Mouse (Mus musculus): ENCODE results near the gene N4bp3.
"Not testable (repeated sequence)": the region's sequence is repeated elsewhere in the genome, so short reads cannot be mapped to it uniquely, and the experiment has no call there.

N4bp3 gene

DNA sequence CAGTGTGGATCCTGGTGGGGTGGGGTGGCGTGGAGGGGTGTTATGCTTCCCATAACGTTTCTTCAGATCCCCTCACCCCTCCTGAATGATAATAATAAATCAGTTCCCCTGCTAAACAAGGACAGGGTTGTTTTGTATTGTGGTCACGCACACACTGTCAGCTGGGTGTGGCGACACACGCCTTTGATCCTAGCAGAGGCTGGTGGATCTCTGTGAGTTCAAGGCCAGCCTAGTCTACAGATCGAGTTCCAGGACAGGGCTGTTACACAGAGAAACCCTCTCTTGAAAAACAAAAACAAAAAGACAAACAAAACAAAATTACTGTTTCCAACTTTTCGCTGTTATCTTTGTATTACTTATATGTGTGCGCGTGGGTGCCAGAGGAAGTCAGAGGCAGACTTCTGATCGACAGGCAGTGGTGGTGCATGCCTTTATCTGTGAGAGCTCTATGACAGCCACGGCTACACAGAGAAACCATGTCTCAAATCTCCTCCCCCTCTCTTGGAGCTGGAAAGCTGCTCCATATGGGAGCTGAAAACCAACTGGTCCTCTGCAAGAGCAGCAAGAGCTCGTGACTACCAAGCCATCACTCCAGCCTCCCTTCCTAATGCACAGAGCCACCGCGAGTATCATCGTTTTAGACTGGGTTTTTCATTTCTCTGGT is 20.9 kb downstream of the N4bp3 start:
- DNase-seq (ENCODE audit: low read depth, low spot score), result no peak

DNA sequence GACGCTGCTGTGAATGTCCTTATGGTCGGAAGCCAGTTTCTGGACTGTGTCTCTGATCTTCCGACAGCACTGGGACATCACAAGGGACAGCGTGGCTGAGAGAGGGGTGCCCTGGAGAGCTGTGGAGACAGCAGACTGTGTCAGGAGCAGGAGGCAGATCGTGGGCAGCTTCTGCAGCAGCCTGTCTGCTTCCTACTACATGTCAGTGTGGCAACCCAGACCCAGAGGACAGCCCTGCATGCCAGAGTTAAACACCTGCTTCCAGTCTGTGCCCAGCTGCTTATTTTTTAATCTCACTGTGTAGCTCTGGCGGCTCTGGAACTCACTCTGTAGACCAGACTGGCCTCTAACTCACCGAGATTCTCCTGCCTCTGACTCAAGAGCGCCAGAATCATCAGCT is 22.7 kb downstream of the N4bp3 start:
- no peak for DNase-seq (ENCODE audit: low read depth, low spot score)

DNA sequence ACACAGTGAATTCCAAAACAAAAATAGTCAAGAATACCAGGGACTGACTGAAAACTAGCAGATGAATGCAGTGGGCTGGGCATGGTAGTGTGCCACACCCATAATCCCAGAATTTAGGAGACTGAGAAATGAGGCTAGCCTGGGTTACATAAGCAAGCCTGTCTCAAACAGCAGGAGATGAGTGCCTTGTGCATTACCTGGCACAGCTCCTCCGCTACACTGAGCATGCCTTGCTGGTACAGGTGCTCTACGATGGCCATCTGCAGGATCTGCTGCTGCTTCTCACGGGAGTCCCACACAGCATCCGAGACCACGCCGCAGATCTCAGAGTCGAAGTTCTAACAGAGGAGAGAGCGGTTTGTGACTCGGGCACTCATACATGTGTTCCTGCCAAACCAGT is 23.2 kb downstream of the N4bp3 start:
- DNase-seq (ENCODE audit: low read depth, low spot score), result no peak

DNA sequence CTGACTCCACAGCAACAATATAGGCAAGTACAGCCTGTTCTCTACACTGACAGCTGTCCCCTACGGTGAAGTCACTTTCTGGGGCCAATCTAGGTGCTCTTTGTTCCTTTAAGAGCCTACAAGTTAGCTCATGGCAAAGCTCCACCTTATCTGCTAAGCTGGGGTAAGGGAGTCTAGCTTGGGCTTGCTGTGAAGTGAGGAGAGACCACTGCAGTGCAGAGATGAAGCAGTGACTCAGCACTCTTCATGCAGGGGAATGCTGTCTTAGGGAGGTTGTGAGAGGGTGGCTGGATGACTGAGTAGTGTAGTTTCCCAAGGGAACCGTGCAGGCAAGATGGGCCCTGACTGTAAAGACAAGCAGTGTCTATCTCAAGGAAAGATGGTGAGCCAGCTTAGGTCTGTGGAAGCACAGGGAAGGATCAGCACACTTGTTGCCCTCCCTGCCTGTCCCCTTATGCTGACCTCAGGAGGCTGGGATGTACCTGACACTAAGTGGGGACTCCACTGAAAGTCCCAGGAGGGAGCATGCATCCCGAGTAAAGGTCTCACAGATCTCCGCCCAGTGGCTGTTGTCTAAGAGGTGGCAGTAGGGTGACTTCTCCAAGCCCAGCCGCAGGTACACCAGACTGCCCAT is 25.3 kb downstream of the N4bp3 start:
- DNase-seq (ENCODE audit: low read depth, low spot score), result no peak

DNA sequence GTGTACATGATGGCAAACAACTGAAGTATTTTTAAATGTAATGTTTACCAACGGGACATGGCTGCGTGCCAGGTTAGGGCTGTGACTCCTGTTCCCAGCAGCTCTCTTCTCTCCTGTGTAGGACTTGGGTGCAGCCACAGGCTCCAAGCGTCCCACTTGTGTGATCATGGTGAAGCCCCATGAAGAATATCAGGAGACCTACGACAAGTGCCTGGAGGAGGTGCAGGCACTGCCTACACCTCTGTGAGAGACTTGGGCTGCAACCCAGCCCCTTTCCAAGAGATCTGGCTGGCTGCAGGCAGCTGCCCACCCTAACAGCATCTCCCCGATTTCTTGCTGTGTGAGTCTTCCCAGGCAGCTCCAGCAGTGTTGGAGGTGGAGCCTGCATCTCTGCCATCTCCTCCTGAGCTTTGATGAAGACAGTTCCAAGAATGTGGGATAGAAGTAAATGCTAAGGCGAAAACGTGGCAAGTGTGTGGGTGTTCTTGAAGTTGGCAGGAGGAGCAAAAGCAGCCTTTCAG is 27.6 kb downstream of the N4bp3 start:
- no peak for DNase-seq (ENCODE audit: low read depth, low spot score)

DNA sequence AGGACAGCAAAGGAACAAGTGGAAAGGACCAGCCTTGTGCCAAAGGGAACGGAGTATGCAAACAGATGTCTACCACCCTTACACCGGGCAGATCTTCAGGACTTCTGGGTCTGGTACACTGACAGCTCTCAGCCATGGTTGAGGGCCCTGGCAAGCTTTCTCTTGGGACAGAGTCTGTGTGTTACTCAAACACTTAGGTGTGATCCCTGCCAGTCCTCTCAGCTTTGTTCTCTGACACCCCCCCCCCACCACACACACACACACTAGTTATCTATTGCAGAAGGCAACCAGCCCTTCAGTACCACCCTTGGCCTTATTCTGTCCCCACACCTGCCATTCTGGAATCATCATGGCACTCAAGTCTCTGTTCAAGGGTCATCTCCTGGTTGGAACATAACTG is 28.9 kb downstream of the N4bp3 start:
- no peak for DNase-seq (ENCODE audit: low read depth, low spot score)

DNA sequence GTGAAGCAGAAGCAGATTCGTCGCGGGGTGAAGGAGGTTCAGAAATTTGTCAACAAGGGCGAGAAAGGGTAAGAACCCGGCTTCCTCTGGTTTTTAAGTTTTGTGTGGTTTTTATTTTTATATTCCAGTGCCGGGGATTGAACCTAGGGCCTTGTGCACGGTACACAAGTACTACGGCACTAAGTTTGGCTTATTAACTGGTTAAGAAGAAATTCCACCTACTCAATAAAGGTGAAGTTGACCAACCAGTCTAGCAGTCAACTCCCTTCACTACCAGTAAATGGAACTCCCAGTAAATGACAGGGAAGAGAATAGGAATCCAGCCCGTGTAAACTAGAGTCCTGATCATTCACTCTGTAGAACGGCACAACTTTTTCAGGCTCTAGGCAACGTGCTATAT is 30.6 kb downstream of the N4bp3 start:
- no peak for DNase-seq (ENCODE audit: low read depth, low spot score)

DNA sequence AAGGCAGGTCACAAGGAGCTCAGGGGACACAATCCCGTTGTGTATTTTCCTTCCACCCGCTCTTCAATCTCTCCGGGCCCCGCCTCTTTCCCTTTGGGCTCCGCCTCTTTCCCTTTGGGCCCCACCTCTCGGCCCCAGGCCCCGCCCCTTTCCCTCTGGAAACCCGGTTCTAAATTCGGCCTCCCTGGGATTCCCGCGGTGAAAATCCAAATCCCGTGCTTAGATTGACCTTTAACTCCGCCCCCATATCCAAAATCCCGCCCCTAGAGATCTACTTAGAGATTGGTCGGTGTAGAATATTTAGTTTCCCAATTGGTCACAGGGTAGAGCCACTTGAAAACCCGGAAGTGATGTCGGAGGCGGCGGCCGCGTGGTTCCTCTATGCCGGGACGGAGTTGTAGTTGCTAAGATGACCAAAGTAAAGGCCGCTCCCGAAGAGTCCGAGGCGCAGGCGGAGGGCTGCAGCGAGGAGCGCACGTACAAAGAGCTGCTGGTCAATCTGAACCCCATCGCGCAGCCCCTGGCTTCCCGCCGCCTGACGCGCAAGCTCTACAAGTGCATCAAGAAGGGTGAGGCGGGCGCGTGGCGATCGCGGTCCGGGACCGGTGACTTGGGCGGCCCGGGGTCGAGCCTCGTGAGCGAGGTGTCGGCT is 31.1 kb downstream of the N4bp3 start, which contains the start of gene Nhp2:
Gene Nhp2 (plus strand): TSS at position 327 of the 652 bp plus-strand sequence.
- DNase-seq (ENCODE audit: low read depth, low spot score), result peak; percentile 99

DNA sequence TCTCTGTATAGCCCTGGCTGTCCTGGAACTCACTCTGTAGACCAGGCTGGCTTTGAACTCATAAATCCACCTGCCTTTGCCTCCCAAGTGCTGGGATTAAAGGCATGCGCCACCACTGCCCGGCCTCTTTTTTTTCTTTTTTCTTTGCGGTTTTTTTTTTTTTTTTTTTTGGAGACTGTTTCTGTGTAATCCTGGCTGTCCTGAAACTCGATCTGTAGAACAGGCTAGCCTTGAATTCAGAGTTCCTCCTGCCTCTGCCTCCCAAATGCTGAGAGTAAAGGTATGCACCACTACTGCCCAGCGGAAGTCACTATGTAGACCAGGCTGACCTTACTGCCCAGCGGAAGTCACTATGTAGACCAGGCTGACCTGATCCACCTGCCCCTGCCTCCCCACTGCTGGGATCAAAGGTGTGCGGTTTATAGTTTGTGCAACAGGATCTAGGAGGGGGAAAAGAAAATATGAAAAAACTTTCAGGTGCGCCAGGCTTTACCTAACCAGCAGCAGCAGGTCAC is 31.7 kb downstream of the N4bp3 start:
- no peak for DNase-seq (ENCODE audit: low read depth, low spot score)

DNA sequence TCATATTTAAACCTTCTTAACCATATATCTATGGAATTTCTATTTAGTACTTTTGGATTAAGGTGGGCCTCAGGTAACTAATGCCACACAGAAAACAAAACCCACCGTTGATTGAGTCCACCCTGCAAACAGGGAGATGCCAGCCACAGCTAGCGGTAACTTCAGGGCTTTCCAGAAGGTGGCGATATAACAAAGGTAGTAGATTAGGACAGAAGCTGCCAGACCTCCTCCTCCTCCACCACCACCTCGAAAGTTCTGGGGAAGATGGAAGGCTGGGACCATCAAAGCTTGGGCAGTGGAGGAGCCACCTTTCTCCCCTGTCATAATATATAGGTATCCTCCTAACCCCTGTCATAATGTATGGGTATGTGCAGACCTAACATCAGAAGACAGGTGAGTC is 32.9 kb downstream of the N4bp3 start:
- no peak for DNase-seq (ENCODE audit: low read depth, low spot score)

DNA sequence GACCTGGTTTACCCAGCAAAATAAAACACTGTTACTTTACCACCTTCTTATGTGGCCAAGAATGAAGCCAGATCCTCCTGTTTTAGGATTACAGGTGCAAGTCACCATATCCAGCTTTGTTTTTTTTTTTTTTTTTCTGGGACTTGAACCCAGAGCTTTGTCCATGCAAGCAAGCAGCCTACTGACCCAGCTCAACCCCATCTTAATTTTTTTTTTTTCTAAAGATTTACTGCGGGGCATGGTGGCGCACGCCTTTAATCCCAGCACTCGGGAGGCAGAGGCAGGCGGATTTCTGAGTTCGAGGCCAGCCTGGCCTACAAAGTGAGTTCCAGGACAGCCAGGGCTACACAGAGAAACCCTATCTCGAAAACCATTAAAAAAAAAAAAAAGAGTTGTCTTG is 34.5 kb downstream of the N4bp3 start:
- not testable (repeated sequence) for DNase-seq (ENCODE audit: low read depth, low spot score)

DNA sequence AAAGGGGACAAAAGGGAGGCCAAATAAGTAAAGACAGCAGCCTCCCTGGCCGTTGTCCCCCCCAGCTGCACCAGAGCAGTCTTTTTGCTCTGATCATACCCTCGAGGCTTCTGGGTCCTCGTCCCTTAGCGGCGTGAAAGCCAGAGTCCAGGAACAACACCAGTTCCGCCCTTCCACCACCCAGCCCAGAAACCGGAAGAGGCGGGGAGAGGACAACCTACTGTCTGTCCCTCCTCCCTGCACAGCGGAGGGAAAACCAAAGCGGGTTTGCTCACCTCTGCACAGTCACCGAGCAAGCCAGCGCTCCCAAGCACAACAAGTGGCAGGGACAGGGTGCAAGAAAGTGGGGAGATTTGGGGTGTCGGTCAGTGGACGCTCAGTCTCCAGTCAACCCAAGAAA is 35.0 kb downstream of the N4bp3 start:
- no peak for DNase-seq (ENCODE audit: low read depth, low spot score)

DNA sequence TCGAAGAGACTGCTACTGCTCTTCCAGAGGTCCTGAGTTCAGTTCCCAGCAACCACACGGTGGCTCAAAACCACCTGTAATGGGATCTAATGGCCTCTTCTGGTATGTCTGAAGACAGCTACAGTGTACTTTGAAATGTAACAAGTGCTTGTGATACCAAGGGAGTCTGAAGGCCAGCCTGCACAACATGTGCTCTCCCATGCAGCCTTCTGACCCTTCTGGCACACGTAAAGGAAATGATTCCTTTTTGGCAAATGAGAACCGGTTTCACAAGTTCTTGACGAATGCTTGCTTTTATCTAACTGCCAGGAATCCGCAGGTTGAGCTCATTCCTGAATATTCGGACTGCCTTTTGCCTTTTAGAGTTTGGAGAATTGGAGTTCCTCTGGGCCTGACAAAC is 35.5 kb downstream of the N4bp3 start:
- DNase-seq (ENCODE audit: low read depth, low spot score), result no peak

DNA sequence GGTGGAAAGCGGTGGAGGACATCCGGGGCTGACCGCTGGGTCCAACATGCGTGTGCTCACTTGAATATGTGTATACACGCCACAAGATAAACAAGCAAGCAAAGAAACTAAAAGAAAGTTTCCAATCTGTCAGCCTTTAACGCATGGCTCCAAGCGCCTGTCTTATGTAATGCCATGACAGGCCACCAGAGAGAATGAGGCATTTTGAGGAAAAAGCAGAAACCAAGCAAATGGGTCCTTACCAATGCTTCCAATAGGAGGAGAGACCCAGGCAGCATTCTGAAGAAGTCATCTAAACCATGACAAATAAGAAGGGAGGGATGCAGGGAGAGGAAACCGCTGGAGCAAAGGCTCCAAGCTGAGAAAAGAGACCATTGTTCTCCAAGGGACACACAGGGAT is 36.4 kb downstream of the N4bp3 start:
- DNase-seq (ENCODE audit: low read depth, low spot score), result no peak

DNA sequence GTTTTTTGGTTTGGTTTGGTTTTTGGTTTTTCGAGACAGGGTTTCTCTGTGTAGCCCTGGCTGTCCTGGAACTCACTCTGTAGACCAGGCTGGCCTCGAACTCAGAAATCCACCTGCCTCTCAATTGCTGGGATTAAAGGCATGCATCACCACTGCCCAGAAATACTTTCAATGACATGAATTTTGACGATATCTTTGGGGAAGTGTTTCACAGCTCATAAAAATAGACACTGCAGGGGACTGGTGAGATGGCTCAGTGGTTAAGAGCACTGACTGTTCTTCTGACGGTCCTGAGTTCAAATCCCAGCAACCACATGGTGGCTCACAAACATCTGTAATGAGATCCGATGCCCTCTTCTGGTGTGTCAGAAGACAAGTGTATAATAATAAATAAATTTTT is 40.7 kb downstream of the N4bp3 start:
- DNase-seq (ENCODE audit: low read depth, low spot score), result not testable (repeated sequence)

DNA sequence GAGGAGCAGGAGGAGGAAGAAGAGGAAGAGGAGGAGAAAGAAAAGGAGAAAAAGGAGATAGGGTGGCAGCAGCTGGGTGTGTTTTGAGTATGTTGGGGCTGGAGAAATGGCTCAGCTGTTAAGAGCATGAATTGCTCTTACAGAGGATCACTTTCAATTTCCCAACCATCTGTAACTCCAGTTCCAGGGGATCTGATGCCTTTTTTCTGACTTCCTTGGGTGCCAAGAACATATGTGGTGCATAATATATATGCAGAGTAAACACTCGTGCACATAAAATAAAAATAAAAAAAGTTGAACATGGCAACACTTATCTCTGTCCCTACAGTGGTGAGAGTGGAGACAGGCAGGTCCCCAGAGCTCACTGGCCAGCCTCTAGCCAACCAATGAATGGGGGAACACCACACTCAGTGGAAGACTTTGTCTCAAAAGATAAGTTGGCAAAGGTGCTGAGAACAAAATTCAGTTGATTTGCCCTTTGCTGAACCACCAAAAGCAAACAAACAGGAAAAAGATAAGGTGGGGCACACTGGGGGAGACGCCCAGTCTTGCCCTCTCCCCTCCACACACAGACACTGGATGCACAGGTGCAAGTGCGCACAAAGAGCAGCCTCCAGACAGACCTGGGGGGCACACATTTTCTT is 41.3 kb downstream of the N4bp3 start:
- DNase-seq (ENCODE audit: low read depth, low spot score), result no peak

DNA sequence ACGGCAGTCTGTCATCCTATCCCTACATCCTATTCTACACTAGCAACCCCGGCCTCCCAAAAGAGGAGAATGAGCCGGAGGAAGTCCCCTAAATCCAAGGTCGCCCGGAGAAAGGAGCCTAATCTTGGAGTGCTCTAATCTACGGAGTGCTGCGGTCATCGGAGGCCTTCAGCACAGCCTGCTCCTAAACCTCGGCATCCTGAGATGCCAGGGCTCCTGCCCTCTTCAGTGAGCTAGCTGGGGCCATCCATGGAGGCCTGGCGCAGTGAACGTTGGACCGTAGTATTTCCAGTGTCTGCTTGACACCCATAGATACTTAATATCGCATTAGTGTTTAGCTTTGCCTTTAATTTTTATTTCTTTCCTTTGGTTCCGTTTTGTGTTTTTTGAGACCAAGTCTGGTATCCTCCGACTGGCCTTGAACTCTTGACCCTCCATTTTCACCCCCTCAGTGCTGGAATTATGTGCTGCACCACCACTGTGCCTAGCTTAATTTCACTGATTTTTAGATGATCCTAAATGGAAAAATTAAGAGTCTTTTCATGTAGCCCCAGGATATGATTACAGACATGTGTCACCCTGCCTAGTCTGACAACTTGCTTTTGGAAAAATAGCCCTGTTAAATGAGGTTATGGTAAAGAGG is 43.4 kb downstream of the N4bp3 start:
- DNase-seq (ENCODE audit: low read depth, low spot score), result no peak

DNA sequence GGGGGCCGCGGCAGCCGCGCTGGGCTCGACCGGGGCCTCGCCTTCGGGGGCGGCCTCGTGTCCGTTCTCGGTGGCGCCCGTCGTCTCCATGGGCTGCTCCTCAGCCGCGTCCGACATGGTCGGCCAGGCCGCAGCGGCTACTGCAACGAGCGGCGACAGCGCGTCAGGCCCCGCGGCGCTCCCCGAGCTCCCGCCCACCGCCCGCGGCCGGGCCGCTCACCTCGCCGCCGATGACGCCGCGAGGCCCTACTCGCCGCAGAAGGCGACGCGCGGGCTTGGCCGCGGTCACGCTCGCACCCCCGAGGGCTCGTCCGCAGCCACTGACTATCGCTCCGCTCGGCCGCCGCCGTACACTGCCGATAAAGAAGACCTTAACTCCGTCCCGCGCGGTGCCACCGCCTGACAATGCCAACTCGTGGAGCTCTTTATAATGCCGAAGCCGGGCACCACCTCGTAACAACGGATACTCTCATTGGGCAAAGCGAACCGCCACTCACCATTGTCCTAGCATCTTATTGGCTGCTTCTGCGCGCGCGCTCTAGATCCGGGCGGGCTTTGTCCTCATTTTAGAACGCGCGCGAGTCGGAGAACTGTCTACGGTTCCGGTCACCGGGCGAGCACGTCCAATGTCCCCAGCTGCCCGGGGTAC is 44.1 kb downstream of the N4bp3 start, which contains the start of gene Hnrnpab:
Gene Hnrnpab (minus strand): TSS at position 401 of the 649 bp plus-strand sequence.
- DNase-seq (ENCODE audit: low read depth, low spot score), result peak; percentile 89

DNA sequence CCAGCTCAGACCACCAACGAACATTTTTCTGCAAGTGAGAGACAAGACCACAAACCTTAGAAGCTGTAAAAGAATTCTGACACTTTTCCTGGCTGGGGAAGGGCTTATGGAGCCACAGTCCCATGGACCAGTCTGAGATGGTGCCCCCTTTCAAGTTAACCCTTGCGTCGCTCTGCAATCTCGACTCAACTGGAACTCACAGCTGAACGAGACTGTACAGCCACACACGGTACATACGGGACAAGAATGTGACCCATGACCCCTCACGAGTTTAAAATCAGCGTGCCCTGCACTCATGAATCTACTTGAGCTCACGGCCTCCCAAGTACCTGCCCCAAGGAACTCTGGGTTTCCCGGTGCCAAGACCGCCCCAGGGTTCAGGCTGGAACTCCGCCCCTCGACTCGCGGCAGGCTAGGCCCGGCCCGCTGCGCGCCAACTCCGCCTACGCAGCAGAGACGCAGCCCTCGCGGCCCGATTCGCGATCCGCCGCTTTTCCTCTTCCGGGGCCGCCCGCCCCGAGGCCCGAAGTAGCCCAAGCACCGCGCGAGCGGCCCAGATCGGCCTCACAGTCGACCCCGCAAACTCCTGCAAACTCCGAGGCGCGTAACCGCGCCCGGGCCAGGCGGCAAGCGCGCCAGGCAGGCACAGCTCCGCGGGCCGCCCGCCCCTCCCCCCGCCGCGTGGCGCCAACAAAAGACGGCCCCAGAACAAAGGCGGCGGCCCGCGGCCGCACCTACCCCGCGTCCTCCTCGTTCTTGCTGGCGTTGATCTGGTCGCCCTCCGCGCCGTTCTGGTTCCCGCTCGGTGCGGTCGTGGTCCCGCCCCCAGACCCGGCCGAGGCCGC is 44.8 kb downstream of the N4bp3 start:
- peak; percentile 61 for DNase-seq (ENCODE audit: low read depth, low spot score)

DNA sequence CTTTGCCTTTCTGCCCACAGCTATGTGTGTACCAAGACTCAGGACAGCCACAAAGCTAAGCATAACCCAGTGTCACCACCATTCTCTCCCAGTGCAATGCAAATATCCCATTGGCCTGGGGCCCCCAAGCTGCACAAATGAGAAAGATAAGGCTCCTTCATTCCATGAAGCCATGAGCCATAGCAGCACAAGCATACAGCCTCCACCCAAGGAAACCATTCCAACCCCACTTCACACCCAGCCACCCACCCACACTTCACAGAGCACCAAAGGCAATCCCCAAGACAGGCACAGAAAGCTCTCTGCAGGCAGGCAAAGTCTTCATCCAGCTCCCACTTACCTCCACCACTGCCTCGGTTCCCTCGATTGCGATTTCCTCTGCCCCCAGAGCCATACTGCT is 48.4 kb downstream of the N4bp3 start:
- DNase-seq (ENCODE audit: low read depth, low spot score), result no peak

Data from WW6 (cell line).